Mouse (Mus musculus) lung, postnatal 36 days (tissue): ENCODE data around the gene Prl4a1.
A peak's percentile ranks its signal among the peaks of the same experiment; 100 is the strongest.
"Not testable (repeated sequence)": the region's sequence is repeated elsewhere in the genome, so short reads cannot be mapped to it uniquely, and the experiment has no call there.

Experiments used
- DNase-seq: peaks from one replicate; pipeline ENCODE4 v3.0.0; 2022; ENCODE audit warnings: mixed read lengths

The Prl4a1 gene

GRCm38 (mm10) chr13:28015912-28016311 is at the start of gene Prl4a1:
TSS of gene Prl4a1 (plus strand) at chr13:28016212.
- no peak for DNase-seq

GRCm38 (mm10) chr13:27972931-27973330 is 43.1 kb upstream of the Prl4a1 start:
- DNase-seq = no peak

DNA sequence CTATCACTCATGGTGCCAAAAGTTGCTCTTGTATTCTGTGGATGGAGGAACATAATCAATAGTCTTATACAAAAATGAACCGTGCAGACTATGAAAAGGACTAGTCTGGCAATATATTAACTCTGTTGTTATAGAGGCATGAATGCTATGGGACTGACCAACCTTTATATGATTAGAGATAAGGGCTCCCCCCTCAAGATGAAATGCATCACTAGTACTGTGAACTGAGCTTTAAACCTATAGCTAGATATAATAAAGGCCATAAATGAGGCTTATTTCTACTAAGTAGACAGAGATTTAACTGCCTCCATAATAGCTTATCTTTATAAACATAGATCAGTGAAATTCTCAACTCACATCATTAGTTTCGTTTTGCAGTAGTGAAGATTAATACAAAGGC is 41.7 kb upstream of the Prl4a1 start:
- DNase-seq = not testable (repeated sequence)

GRCm38 (mm10) chr13:27977646-27978045 is 38.4 kb upstream of the Prl4a1 start:
- DNase-seq = no peak

DNA sequence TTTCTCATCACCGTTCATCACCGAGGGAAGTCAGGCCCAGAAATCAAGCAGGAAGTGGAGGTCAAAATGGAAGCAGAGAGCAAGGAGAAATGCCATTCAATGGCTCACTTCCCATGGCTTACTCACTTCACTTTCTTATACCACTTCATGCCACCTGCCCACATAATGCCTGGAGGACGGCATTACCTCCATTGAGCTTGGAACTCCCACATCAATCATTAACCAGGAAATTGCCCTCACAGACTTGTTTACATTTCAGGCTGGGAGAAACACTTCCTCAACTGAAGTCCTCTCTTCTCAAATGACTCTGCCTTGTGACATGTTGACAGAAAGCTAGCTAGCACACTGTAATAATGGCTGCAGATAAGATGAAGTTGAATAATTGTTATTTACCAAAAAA is 19.5 kb upstream of the Prl4a1 start:
- DNase-seq = peak; percentile 0

GRCm38 (mm10) chr13:28029330-28029729 is 13.3 kb downstream of the Prl4a1 start:
- no peak for DNase-seq

DNA sequence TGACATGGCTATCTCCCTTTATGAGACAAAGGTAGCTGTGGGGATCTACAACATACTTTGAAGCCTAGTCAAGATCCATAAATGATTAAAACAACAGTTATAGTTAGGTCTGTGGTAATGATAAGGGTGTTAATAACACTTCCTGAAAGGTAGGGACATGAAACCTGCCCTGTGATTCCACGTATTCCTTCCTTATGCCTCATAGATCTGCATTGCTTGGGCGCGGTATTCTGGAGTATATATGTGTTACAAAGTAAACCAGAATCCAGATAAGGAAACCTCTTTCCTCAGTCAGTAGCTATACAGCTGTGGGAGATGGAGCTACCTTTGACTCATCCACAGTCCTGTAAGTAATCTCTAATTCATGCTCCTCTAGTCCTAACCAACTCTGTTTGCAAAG is 53.3 kb downstream of the Prl4a1 start:
- no peak for DNase-seq
